Comparison of ENCODE assay signal across 11 mouse cellular contexts in genomic region chr14:97586962-97587361, GRCm38 (mm10).
DNase-seq lines count a peak whose midpoint lies in the region; ATAC-seq lines count a peak whose summit lies in the region.
"Had no signal": no experiment of that assay in that cellular context is flagged by ENCODE, and none has a peak within 500 bp of the region (broad histone marks: within the 10 kb centered on the region; RNA-seq: fewer than 3 reads in every experiment).

No protein-coding gene starts in this region.

- no peaks in the 10 kb centered on the region for H3K27me3 ChIP-seq in kidney, embryonic 15.5 days
- H3K27me3 ChIP-seq in hindbrain, embryonic 16.5 days (replicated peaks; ENCODE audit: control insufficient read depth, insufficient read depth, low read length), result no peaks in the 10 kb centered on the region
- no peaks in the 10 kb centered on the region for H3K27me3 ChIP-seq in midbrain, embryonic 15.5 days (replicated peaks)
- H3K27me3 ChIP-seq: CH12.LX had no signal

- H3K4me2 ChIP-seq in kidney, embryonic 15.5 days, result no peak overlapping the region
- H3K4me2 ChIP-seq in hindbrain, embryonic 16.5 days (ENCODE audit: low read length), result no peak overlapping the region
- no peak overlapping the region for H3K4me2 ChIP-seq in midbrain, embryonic 15.5 days

- no peak overlapping the region for H3K9ac ChIP-seq in kidney, embryonic 15.5 days
- H3K9ac ChIP-seq in hindbrain, embryonic 16.5 days (ENCODE audit: low read depth, low read length), result no peak overlapping the region
- H3K9ac ChIP-seq in midbrain, embryonic 15.5 days, result no peak overlapping the region

- no peaks in the 10 kb centered on the region for H3K9me3 ChIP-seq in kidney, embryonic 15.5 days (replicated peaks)
- no peaks in the 10 kb centered on the region for H3K9me3 ChIP-seq in hindbrain, embryonic 16.5 days (ENCODE audit: control insufficient read depth, low read length)
- no peaks in the 10 kb centered on the region for H3K9me3 ChIP-seq in midbrain, embryonic 15.5 days

- H3K4me3 ChIP-seq in kidney, embryonic 15.5 days (replicated peaks), result no peak overlapping the region
- no peak overlapping the region for H3K4me3 ChIP-seq in hindbrain, embryonic 16.5 days (ENCODE audit: low read length)
- no peak overlapping the region for H3K4me3 ChIP-seq in midbrain, embryonic 15.5 days

- DNase-seq in kidney, adult 9 months, result no peak
- DNase-seq in embryo, embryonic 10 days (ENCODE audit: low spot score), result peak; percentile 78
- no peak for DNase-seq in right cerebral cortex, postnatal 25 days
- no peak for DNase-seq in left cerebral cortex, postnatal 14 days (ENCODE audit: low spot score in 2 of 2)
- no peak for DNase-seq in spleen, postnatal 14 days (ENCODE audit: low spot score in 2 of 2)
- DNase-seq: layer of hippocampus, postnatal 36 days; thymus, postnatal 25 days had no signal

- ATAC-seq in kidney, embryonic 15.5 days (replicated peaks; ENCODE audit: low FRiP score), result peak; percentile 81; the same call in 1 of the 2 replicates
- peak; percentile 84 for ATAC-seq in hindbrain, embryonic 16.5 days
- ATAC-seq in midbrain, embryonic 15.5 days (replicated peaks), result peak; percentile 81

- no peak overlapping the region for H3K27ac ChIP-seq in kidney, embryonic 15.5 days
- H3K27ac ChIP-seq in hindbrain, embryonic 16.5 days (ENCODE audit: low read depth, low read length), result no peak overlapping the region
- H3K27ac ChIP-seq in midbrain, embryonic 15.5 days, result no peak overlapping the region

- 29% methylated on average over 4 of the region's 4 CpGs for WGBS in kidney, embryonic 15.5 days
- WGBS in hindbrain, embryonic 16.5 days, result 6% methylated on average over 4 of the region's 4 CpGs
- 9% methylated on average over 4 of the region's 4 CpGs for WGBS in midbrain, embryonic 15.5 days

- intact Hi-C loops in left cerebral cortex, postnatal 14 days (cut with DNase I), result no loop called here

- H3K36me3 ChIP-seq in kidney, embryonic 15.5 days, result no peaks in the 10 kb centered on the region
- no peaks in the 10 kb centered on the region for H3K36me3 ChIP-seq in hindbrain, embryonic 16.5 days (ENCODE audit: control insufficient read depth, insufficient read depth, low read length)
- H3K36me3 ChIP-seq in midbrain, embryonic 15.5 days (replicated peaks), result no peaks in the 10 kb centered on the region

- peaks cover 7% of the 10 kb centered on the region; the same call in 1 of the 2 replicates for H3K4me1 ChIP-seq in kidney, embryonic 15.5 days
- peaks cover 4% of the 10 kb centered on the region for H3K4me1 ChIP-seq in hindbrain, embryonic 16.5 days (ENCODE audit: control insufficient read depth, insufficient read depth, low read depth, low read length)
- peaks cover 7% of the 10 kb centered on the region for H3K4me1 ChIP-seq in midbrain, embryonic 15.5 days
